10 mouse cellular contexts compared by ENCODE assay signal in the genomic region with DNA sequence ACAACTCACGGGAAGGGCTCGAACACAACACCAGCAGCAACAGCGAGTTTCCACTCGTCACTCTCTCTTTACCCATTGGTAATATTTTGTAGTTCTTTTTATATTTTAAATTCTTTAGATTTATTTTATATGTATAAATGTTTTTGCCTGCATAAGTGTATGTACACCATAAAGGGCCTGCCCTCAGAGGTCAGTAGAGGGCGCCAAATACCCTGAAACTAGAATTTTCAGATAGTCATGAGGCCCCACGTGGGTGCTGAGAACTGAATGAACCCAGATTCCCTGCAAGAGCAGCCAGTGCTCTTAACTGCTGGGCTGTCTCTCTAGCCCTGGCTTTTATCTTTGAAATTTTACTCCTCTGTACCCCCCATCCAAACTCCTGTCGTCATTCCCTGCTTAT.
A peak's percentile ranks its signal among the peaks of the same experiment; 100 is the strongest.
DNase-seq lines count a peak whose midpoint lies in the region; ATAC-seq and TF ChIP-seq lines count a peak whose summit lies in the region.
"Had no signal": no experiment of that assay in that cellular context is flagged by ENCODE, and none has a peak within 500 bp of the region (broad histone marks: within the 10 kb centered on the region; RNA-seq: fewer than 3 reads in every experiment).

No protein-coding gene starts in this region.

- no peak for ATAC-seq in midbrain, embryonic 14.5 days (ENCODE audit: low FRiP score, low TSS enrichment)
- no peak for ATAC-seq in midbrain, postnatal 0 days (ENCODE audit: low FRiP score)

- no peak overlapping the region for H3K4me2 ChIP-seq in midbrain, embryonic 14.5 days (ENCODE audit: low read length)
- no peak overlapping the region for H3K4me2 ChIP-seq in midbrain, postnatal 0 days (ENCODE audit: low read depth, low read length, poor library complexity, severe bottlenecking)

- no peak overlapping the region for H3K27ac ChIP-seq in gastrocnemius, adult 2 months
- no peak overlapping the region for H3K27ac ChIP-seq in midbrain, embryonic 14.5 days (replicated peaks; ENCODE audit: low read depth, low read length)
- no peak overlapping the region for H3K27ac ChIP-seq in midbrain, postnatal 0 days (ENCODE audit: low read depth, low read length)
- H3K27ac ChIP-seq in embryonic facial prominence, embryonic 10.5 days (replicated peaks), result no peak overlapping the region
- H3K27ac ChIP-seq: macrophage had no signal

- no peak overlapping the region for H3K4me3 ChIP-seq in gastrocnemius, adult 2 months
- H3K4me3 ChIP-seq in midbrain, embryonic 14.5 days (replicated peaks; ENCODE audit: low read depth, low read length), result no peak overlapping the region
- H3K4me3 ChIP-seq in midbrain, postnatal 0 days (ENCODE audit: low read depth, low read length), result no peak overlapping the region
- no peak overlapping the region for H3K4me3 ChIP-seq in embryonic facial prominence, embryonic 10.5 days

- TF ChIP-seq CTCF in gastrocnemius, adult 2 months (IDR thresholded peaks at IDR 0.05), result peak; percentile 55
- no peak for TF ChIP-seq CTCF in midbrain, postnatal 0 days (IDR thresholded peaks at IDR 0.05)

- H3K9me3 ChIP-seq in midbrain, embryonic 14.5 days (ENCODE audit: control insufficient read depth, low read length), result no peaks in the 10 kb centered on the region
- H3K9me3 ChIP-seq in midbrain, postnatal 0 days (ENCODE audit: low read length), result no peaks in the 10 kb centered on the region
- H3K9me3 ChIP-seq in embryonic facial prominence, embryonic 10.5 days, result no peaks in the 10 kb centered on the region

- no peaks in the 10 kb centered on the region for H3K27me3 ChIP-seq in midbrain, embryonic 14.5 days (ENCODE audit: control insufficient read depth, insufficient read depth, low read length)
- H3K27me3 ChIP-seq in midbrain, postnatal 0 days (ENCODE audit: insufficient read depth, low read length), result no peaks in the 10 kb centered on the region
- no peaks in the 10 kb centered on the region for H3K27me3 ChIP-seq in embryonic facial prominence, embryonic 10.5 days (replicated peaks; ENCODE audit: low read depth, poor library complexity, severe bottlenecking)

- intact Hi-C loops in gastrocnemius, adult 2 months (cut with DNase I), result no loop called here

- WGBS in midbrain, embryonic 14.5 days, result 72% methylated on average over 7 of the region's 7 CpGs
- 73% methylated on average over 7 of the region's 7 CpGs for WGBS in midbrain, postnatal 0 days
- 65% methylated on average over 7 of the region's 7 CpGs for WGBS in embryonic facial prominence, embryonic 10.5 days

- H3K36me3 ChIP-seq in midbrain, embryonic 14.5 days (ENCODE audit: control insufficient read depth, insufficient read depth, low read length), result no peaks in the 10 kb centered on the region
- peaks cover 3% of the 10 kb centered on the region; the same call in 1 of the 2 replicates for H3K36me3 ChIP-seq in midbrain, postnatal 0 days (ENCODE audit: insufficient read depth, low read length)
- H3K36me3 ChIP-seq in embryonic facial prominence, embryonic 10.5 days (replicated peaks), result no peaks in the 10 kb centered on the region

- no peak overlapping the region for H3K9ac ChIP-seq in midbrain, embryonic 14.5 days (replicated peaks; ENCODE audit: low read length)
- H3K9ac ChIP-seq in midbrain, postnatal 0 days (replicated peaks; ENCODE audit: low read length, poor library complexity, severe bottlenecking), result no peak overlapping the region

- no peak for DNase-seq in gastrocnemius, adult 2 months
- no peak for DNase-seq in gastrocnemius, postnatal 25 days
- peak; percentile 20 for DNase-seq in midbrain, embryonic 14.5 days
- DNase-seq in midbrain, postnatal 0 days (ENCODE audit: low spot score), result no peak
- peak; percentile 45 for DNase-seq in embryonic facial prominence, embryonic 10.5 days (ENCODE audit: low spot score)
- peak; percentile 52 to 54 for DNase-seq in thymus, postnatal 36 days
- DNase-seq in layer of hippocampus, postnatal 10 days (ENCODE audit: low spot score in 2 of 2), result no peak
- no peak for DNase-seq in cerebellum, adult 11 months
- DNase-seq: gastrocnemius, postnatal 14 days had no signal

- H3K4me1 ChIP-seq in midbrain, embryonic 14.5 days (ENCODE audit: control insufficient read depth, insufficient read depth, low read length), result no peaks in the 10 kb centered on the region
- H3K4me1 ChIP-seq in midbrain, postnatal 0 days (ENCODE audit: insufficient read depth, low read length), result no peaks in the 10 kb centered on the region
- H3K4me1 ChIP-seq in embryonic facial prominence, embryonic 10.5 days, result peaks cover 18% of the 10 kb centered on the region

Comparison
In these comparisons a context has a peak if more than half of its experiments do, and no peak if none do; other contexts are left out.
1. DNase-seq: peak in midbrain, embryonic 14.5 days (single experiment), embryonic facial prominence, embryonic 10.5 days (single experiment) and thymus, postnatal 36 days (2 of 2); none in gastrocnemius, adult 2 months (single experiment), gastrocnemius, postnatal 25 days (single experiment), midbrain, postnatal 0 days (single experiment), layer of hippocampus, postnatal 10 days (0 of 2) and cerebellum, adult 11 months (single experiment).